ENCODE assay signal across 29 mouse cellular contexts in genomic region chr6:49322986-49323385, GRCm38 (mm10). TPM values are rescaled to one million over a fixed set of nuclear protein-coding genes. Genes with fewer than 3 reads are reported as not detected.
A peak's percentile ranks its signal among the peaks of the same experiment; 100 is the strongest.
DNase-seq lines count a peak whose midpoint lies in the region; ATAC-seq and TF ChIP-seq lines count a peak whose summit lies in the region.
"Had no signal": no experiment of that assay in that cellular context is flagged by ENCODE, and none has a peak within 500 bp of the region (broad histone marks: within the 10 kb centered on the region; RNA-seq: fewer than 3 reads in every experiment).

No protein-coding gene starts in this region.

- TF ChIP-seq EP300 in lung, postnatal 0 days (IDR thresholded peaks at IDR 0.05), result no peak

- H3K4me3 ChIP-seq in lung, postnatal 0 days (ENCODE audit: low read depth, low read length), result no peak overlapping the region
- H3K4me3 ChIP-seq in lung, adult 2 months (replicated peaks; ENCODE audit: extremely low read depth, low read depth, low read length), result no peak overlapping the region
- no peak overlapping the region for H3K4me3 ChIP-seq in C2C12 (ENCODE audit: insufficient read depth, poor library complexity, severe bottlenecking)
- H3K4me3 ChIP-seq in intestine, embryonic 16.5 days (ENCODE audit: low read length), result no peak overlapping the region
- H3K4me3 ChIP-seq: forebrain, embryonic 13.5 days; heart, embryonic 12.5 days; hindbrain, embryonic 15.5 days; layer of hippocampus, adult 2 months; left cerebral cortex, adult 2 months; limb, embryonic 12.5 days; neural tube, embryonic 15.5 days had no signal

- H3K4me2 ChIP-seq in lung, postnatal 0 days (replicated peaks; ENCODE audit: low read depth, low read length), result no peak overlapping the region
- H3K4me2 ChIP-seq in intestine, embryonic 16.5 days (ENCODE audit: low read depth, low read length), result no peak overlapping the region
- H3K4me2 ChIP-seq: forebrain, embryonic 13.5 days; heart, embryonic 12.5 days; hindbrain, embryonic 15.5 days; limb, embryonic 12.5 days; liver, embryonic 11.5 days; neural tube, embryonic 15.5 days had no signal

- 28% methylated on average over 2 of the region's 2 CpGs for WGBS in lung, postnatal 0 days
- 32% methylated on average over 2 of the region's 2 CpGs for WGBS in lung, adult 2 months
- WGBS in intestine, embryonic 16.5 days, result 38% methylated on average over 2 of the region's 2 CpGs

- DNase-seq in adrenal gland, postnatal 14 days, result peak; percentile 25
- no peak for DNase-seq in adrenal gland, adult 18-20 months (ENCODE audit: low spot score in 2 of 2)
- DNase-seq in lung, postnatal 0 days (ENCODE audit: low spot score), result peak; percentile 7
- DNase-seq in lung, adult 2 months, result no peak
- peak; percentile 15 for DNase-seq in naive thymus-derived CD4-positive, alpha-beta T cell, adult 2 months (ENCODE audit: low read depth)
- DNase-seq: cerebellum, adult 18-20 months; cerebellum, postnatal 10 days; gastrocnemius, postnatal 14 days; kidney, adult 2 months; kidney, postnatal 36 days; liver, postnatal 0 days; lung, postnatal 10 days; midbrain, embryonic 14.5 days; retina, postnatal 1 day; thymus, adult 2 months; thymus, postnatal 36 days had no signal

- no peaks in the 10 kb centered on the region for H3K9me3 ChIP-seq in lung, postnatal 0 days (ENCODE audit: low read length)
- no peaks in the 10 kb centered on the region for H3K9me3 ChIP-seq in intestine, embryonic 16.5 days (ENCODE audit: control insufficient read depth, low read length)
- H3K9me3 ChIP-seq: forebrain, embryonic 13.5 days; heart, embryonic 12.5 days; hindbrain, embryonic 15.5 days; limb, embryonic 12.5 days; neural tube, embryonic 15.5 days had no signal

- no peaks in the 10 kb centered on the region for H3K79me2 ChIP-seq in C2C12 (ENCODE audit: control insufficient read depth, insufficient read depth)

- no peak for TF ChIP-seq CTCF in lung, postnatal 0 days (IDR thresholded peaks at IDR 0.05)
- no peak for TF ChIP-seq CTCF in lung, adult 2 months (IDR thresholded peaks at IDR 0.05; ENCODE audit: insufficient read depth, low read length)
- no peak for TF ChIP-seq CTCF in C2C12 (IDR thresholded peaks at IDR 0.05; ENCODE audit: control insufficient read depth, insufficient read depth, insufficient read length)

- no peaks in the 10 kb centered on the region for H3K27me3 ChIP-seq in lung, postnatal 0 days (replicated peaks; ENCODE audit: insufficient read depth, low read length)
- H3K27me3 ChIP-seq in C2C12 (ENCODE audit: control insufficient read depth, insufficient read depth, insufficient read length), result no peaks in the 10 kb centered on the region
- no peaks in the 10 kb centered on the region for H3K27me3 ChIP-seq in intestine, embryonic 16.5 days (replicated peaks; ENCODE audit: control insufficient read depth, insufficient read depth, low read length)
- H3K27me3 ChIP-seq: CH12.LX; forebrain, embryonic 13.5 days; heart, embryonic 12.5 days; hindbrain, embryonic 15.5 days; limb, embryonic 12.5 days; neural tube, embryonic 15.5 days had no signal

- no peak overlapping the region for H3K9ac ChIP-seq in lung, postnatal 0 days (replicated peaks; ENCODE audit: low read depth)
- no peak overlapping the region for H3K9ac ChIP-seq in intestine, embryonic 16.5 days (ENCODE audit: low read depth, low read length)
- H3K9ac ChIP-seq: forebrain, embryonic 13.5 days; heart, embryonic 12.5 days; hindbrain, embryonic 15.5 days; limb, embryonic 12.5 days; liver, postnatal 0 days; neural tube, embryonic 15.5 days had no signal

- no peak for ATAC-seq in lung, postnatal 0 days
- ATAC-seq in intestine, embryonic 16.5 days, result no peak
- ATAC-seq: forebrain, embryonic 13.5 days; liver, postnatal 0 days had no signal

- H3K36me3 ChIP-seq in lung, postnatal 0 days (ENCODE audit: insufficient read depth, low read length), result no peaks in the 10 kb centered on the region
- no peaks in the 10 kb centered on the region for H3K36me3 ChIP-seq in C2C12 (ENCODE audit: control insufficient read depth, insufficient read depth)
- H3K36me3 ChIP-seq in intestine, embryonic 16.5 days (ENCODE audit: control insufficient read depth, insufficient read depth, low read length), result no peaks in the 10 kb centered on the region
- H3K36me3 ChIP-seq: heart, embryonic 12.5 days; hindbrain, embryonic 15.5 days; limb, embryonic 12.5 days; neural tube, embryonic 15.5 days had no signal

- H3ac ChIP-seq in C2C12 (ENCODE audit: control insufficient read depth, insufficient read length, low read depth), result no peak overlapping the region

- no peak overlapping the region for H3K27ac ChIP-seq in lung, postnatal 0 days (ENCODE audit: low read length)
- no peak overlapping the region for H3K27ac ChIP-seq in intestine, embryonic 16.5 days (ENCODE audit: low read length)
- H3K27ac ChIP-seq: forebrain, embryonic 13.5 days; hindbrain, embryonic 15.5 days; layer of hippocampus, adult 2 months; left cerebral cortex, adult 2 months; limb, embryonic 12.5 days; macrophage; neural tube, embryonic 15.5 days had no signal

- no peak for TF ChIP-seq POLR2A in lung, adult 2 months (IDR thresholded peaks at IDR 0.05; ENCODE audit: borderline replicate concordance, extremely low read depth, low read depth, low read length)

- peaks cover 5% of the 10 kb centered on the region; the same call in 1 of the 2 replicates for H3K4me1 ChIP-seq in lung, postnatal 0 days (ENCODE audit: insufficient read depth, low read depth, low read length)
- no peaks in the 10 kb centered on the region; the same call in 1 of the 2 replicates for H3K4me1 ChIP-seq in lung, adult 2 months (ENCODE audit: control insufficient read depth, insufficient read depth, low read length)
- H3K4me1 ChIP-seq in intestine, embryonic 16.5 days (ENCODE audit: control insufficient read depth, insufficient read depth, low read length), result peaks cover 7% of the 10 kb centered on the region; the same call in 1 of the 2 replicates
- H3K4me1 ChIP-seq: forebrain, embryonic 13.5 days had no signal

- no peaks in the 10 kb centered on the region for H3K79me3 ChIP-seq in C2C12 (ENCODE audit: low read depth)

TF ChIP-seq in C2C12, 6 proteins besides CTCF, POLR2A, EP300 and RAD21:
- TF ChIP-seq MAX (IDR thresholded peaks at IDR 0.05) (no peak), CEBPB (IDR thresholded peaks at IDR 0.05; ENCODE audit: low read depth) (peak; percentile 11)

RNA-seq across cellular contexts. Expression of gene Ccdc126, which starts 3.9 kb away (rescaled TPM):
- total RNA-seq in adrenal gland, postnatal 14 days (2021), result 9.7 and 9.9 TPM in 2 replicates
- total RNA-seq in adrenal gland, adult 18-20 months (2021), result 10 to 100 TPM; 10.1 to 16.1 TPM
- 14.8 and 15.4 TPM in 2 replicates for polyA plus RNA-seq in lung, postnatal 0 days (2015; fragmentation: Nextera tagmentation; extraction: Ambion mirVana)
- polyA plus RNA-seq in lung, adult 2 months (2012; rRNA removed), result 5.0 and 5.7 TPM in 2 replicates
- 3.4 TPM for polyA plus RNA-seq in C2C12 (2012; fragmentation: generic; extraction: Trizol)
- 10.4 and 10.9 TPM in 2 replicates for polyA plus RNA-seq in intestine, embryonic 16.5 days (2015; fragmentation: Nextera tagmentation; extraction: Ambion mirVana)

RNA-seq across cellular contexts. Expression of gene Fam221a, which starts 44.6 kb away (rescaled TPM):
- 1.3 and 2.2 TPM in 2 replicates for total RNA-seq in adrenal gland, postnatal 14 days (2021)
- total RNA-seq in adrenal gland, adult 18-20 months (2021), result 1 to 10 TPM in 1 of 2 experiments, under 1 TPM in 1; 0.89 to 1.2 TPM
- polyA plus RNA-seq in lung, postnatal 0 days (2015; fragmentation: Nextera tagmentation; extraction: Ambion mirVana), result 17.0 and 20.5 TPM in 2 replicates
- polyA plus RNA-seq in lung, adult 2 months (2012; rRNA removed), result 8.6 and 11.6 TPM in 2 replicates
- 2.9 TPM for polyA plus RNA-seq in C2C12 (2012; fragmentation: generic; extraction: Trizol)
- 4.8 and 6.6 TPM in 2 replicates for polyA plus RNA-seq in intestine, embryonic 16.5 days (2015; fragmentation: Nextera tagmentation; extraction: Ambion mirVana)
- total RNA-seq: CH12.LX; monocyte, adult 5-6 weeks had no signal

RNA-seq across cellular contexts. Expression of gene Tra2a, which starts 59.2 kb away (rescaled TPM):
- 68.4 and 85.4 TPM in 2 replicates for total RNA-seq in adrenal gland, postnatal 14 days (2021)
- 100 to 1,000 TPM; 102 to 111 TPM for total RNA-seq in adrenal gland, adult 18-20 months (2021)
- 45.3 and 72.6 TPM in 2 replicates for polyA plus RNA-seq in lung, postnatal 0 days (2015; fragmentation: Nextera tagmentation; extraction: Ambion mirVana)
- 30.8 and 41.0 TPM in 2 replicates for polyA plus RNA-seq in lung, adult 2 months (2012; rRNA removed)
- 48.5 TPM for polyA plus RNA-seq in C2C12 (2012; fragmentation: generic; extraction: Trizol)
- 68.7 and 71.3 TPM in 2 replicates for polyA plus RNA-seq in intestine, embryonic 16.5 days (2015; fragmentation: Nextera tagmentation; extraction: Ambion mirVana)

Comparison
In these comparisons a context has a peak if more than half of its experiments do, and no peak if none do; other contexts are left out.
1. DNase-seq: peak in adrenal gland, postnatal 14 days (single experiment), lung, postnatal 0 days (single experiment) and naive thymus-derived CD4-positive, alpha-beta T cell, adult 2 months (single experiment); none in adrenal gland, adult 18-20 months (0 of 2) and lung, adult 2 months (single experiment).